Mouse (Mus musculus): Measurements from ENCODE around the gene Dlk2.

- TF ChIP-seq CTCF (IDR thresholded peaks at IDR 0.05; ENCODE audit: control insufficient read depth, insufficient read depth, low read length) (no peak), POLR2A (IDR thresholded peaks at IDR 0.05; ENCODE audit: borderline replicate concordance, control insufficient read depth, low read depth, low read length) (no peak)
Observed at GRCm38 (mm10) chr17:46315813-46316212, 18.6 kb downstream of the Dlk2 start.
